Mouse (Mus musculus) midbrain, embryonic 12.5 days (tissue): ENCODE results near the gene Klk10. TPM values are rescaled to one million over a fixed set of nuclear protein-coding genes. Genes with fewer than 3 reads are reported as not detected.

Experiments used
- ATAC-seq: fragments of 200-750 bp; cut with Nextera tagmentation; 2 replicates; pipeline ENCODE4 v1.8.0; 2017; ENCODE audit warnings: low read depth, moderate TSS enrichment, moderate library complexity; ENCODE audit not compliant: low FRiP score
- H3K27ac ChIP-seq: fragments of 300-500 bp; sonication (generic); replicated peaks from 2 replicates; pipeline ENCODE4 v1.5.1; 2016; ENCODE audit warnings: mild to moderate bottlenecking
- H3K27me3 ChIP-seq: fragments of 300-500 bp; sonication (generic); 2 replicates; pipeline ENCODE4 v1.6.1; 2016; ENCODE audit warnings: mild to moderate bottlenecking
- H3K36me3 ChIP-seq: fragments of 300-500 bp; sonication (generic); 2 replicates; pipeline ENCODE4 v1.6.1; 2016
- H3K4me1 ChIP-seq: fragments of 300-500 bp; sonication (generic); 2 replicates; pipeline ENCODE4 v1.6.1; 2016
- H3K4me2 ChIP-seq: fragments of 300-500 bp; sonication (generic); replicated peaks from 2 replicates; pipeline ENCODE4 v1.6.1; 2016; ENCODE audit warnings: mild to moderate bottlenecking, moderate library complexity
- H3K4me3 ChIP-seq: fragments of 300-500 bp; sonication (generic); 2 replicates; pipeline ENCODE4 v1.5.1; 2016; ENCODE audit warnings: mild to moderate bottlenecking
- H3K9ac ChIP-seq: fragments of 300-500 bp; sonication (generic); replicated peaks from 2 replicates; pipeline ENCODE4 v1.6.1; 2016; ENCODE audit warnings: mild to moderate bottlenecking, moderate library complexity
- H3K9me3 ChIP-seq: fragments of 300-500 bp; sonication (generic); 2 replicates; pipeline ENCODE4 v1.6.1; 2016; ENCODE audit warnings: mild to moderate bottlenecking
- WGBS: fragments of 180-500 bp; shearing (Covaris S2); methylation state at CpG from one replicate; pipeline ENCODE4 v1.1.7; 2016; 5-methylcytosine and 5-hydroxymethylcytosine counted together
- polyA plus RNA-seq: library from polyadenylated mRNA; unstranded; fragments of >200 nt; fragmentation: Nextera tagmentation; extraction: Ambion mirVana; gene quantifications from 2 replicates; pipeline ENCODE4 v1.2.1, GENCODE M21; 2016

Gene Klk10
- polyA plus RNA-seq, 1 experiment from 2014 or later = 0.13 TPM

DNA sequence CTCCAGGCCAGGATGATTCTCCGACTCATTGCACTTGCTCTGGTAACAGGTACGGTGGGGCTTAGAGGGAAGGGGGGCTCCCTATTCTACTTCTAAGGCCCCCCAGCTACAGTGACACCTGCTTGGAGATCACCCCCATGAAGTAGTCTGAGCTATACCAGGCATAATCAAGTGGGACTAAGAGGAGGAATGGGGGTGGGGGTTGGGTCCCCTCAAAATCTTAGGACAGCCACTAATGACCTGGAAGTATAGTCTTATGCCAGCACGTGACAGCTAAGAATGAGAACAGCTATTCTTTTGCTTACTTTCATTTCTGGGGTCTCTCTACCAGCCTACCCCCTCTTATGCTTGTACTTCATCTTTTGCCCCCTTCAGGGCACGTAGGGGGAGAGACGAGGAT is 4.3 kb upstream of the Klk10 start:
- H3K27ac ChIP-seq = no peak overlapping the region
- ATAC-seq = no peak
- WGBS = 88% methylated on average over 5 of the region's 5 CpGs
- no peaks in the 10 kb centered on the region for H3K9me3 ChIP-seq
- no peaks in the 10 kb centered on the region for H3K36me3 ChIP-seq
- no peak overlapping the region for H3K4me3 ChIP-seq
- no peak overlapping the region for H3K4me2 ChIP-seq
- H3K4me1 ChIP-seq = peaks cover 8% of the 10 kb centered on the region; the same call in 1 of the 2 replicates
- H3K9ac ChIP-seq = no peak overlapping the region
- H3K27me3 ChIP-seq = no peaks in the 10 kb centered on the region; the same call in 1 of the 2 replicates

GRCm38 (mm10) chr7:43777423-43777822 is 3.4 kb upstream of the Klk10 start:
- peaks cover 10% of the 10 kb centered on the region; the same call in 1 of the 2 replicates for H3K4me1 ChIP-seq
- no peaks in the 10 kb centered on the region for H3K9me3 ChIP-seq
- no peak overlapping the region for H3K4me3 ChIP-seq
- no peak for ATAC-seq
- no peak overlapping the region for H3K27ac ChIP-seq
- H3K27me3 ChIP-seq = peaks cover under 1% of the 10 kb centered on the region; the same call in 1 of the 2 replicates
- no peak overlapping the region for H3K9ac ChIP-seq
- 88% methylated on average over 12 of the region's 12 CpGs for WGBS
- no peak overlapping the region for H3K4me2 ChIP-seq
- no peaks in the 10 kb centered on the region for H3K36me3 ChIP-seq

DNA sequence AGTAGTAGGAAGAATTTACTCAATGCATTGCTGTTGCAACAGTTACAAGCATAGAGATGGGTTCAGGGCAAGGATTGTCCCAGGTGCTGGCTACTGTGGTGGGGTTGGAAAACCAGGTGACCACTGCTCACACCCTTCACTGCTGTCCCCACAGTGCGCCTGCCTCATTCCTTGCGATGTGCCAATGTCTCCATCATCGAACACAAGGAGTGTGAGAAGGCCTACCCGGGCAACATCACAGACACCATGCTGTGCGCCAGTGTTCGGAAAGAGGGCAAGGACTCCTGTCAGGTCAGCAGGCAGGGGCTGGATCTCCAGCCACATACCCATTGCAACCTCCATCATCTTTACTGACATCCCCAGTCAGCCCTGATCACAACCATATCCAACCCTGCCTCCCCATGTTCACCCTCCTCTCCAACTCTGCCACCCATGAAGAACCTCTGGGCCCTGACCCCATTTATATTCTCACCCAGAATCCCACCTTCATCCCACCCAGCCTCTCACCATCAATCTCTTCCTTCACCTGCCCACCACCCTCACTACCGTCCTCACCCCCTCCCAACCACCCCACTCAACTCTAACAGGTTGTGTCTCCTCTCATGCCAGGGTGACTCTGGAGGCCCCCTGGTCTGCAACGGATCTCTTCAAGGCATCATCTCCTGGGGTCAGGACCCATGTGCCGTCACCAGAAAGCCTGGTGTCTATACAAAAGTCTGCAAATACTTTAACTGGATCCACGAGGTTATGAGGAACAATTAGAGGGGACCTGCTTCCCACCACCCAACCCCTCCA is 2.5 kb upstream of the Klk10 start:
- Histone ChIP-seq H3K9ac (no peak overlapping the region), H3K4me3 (no peak overlapping the region), H3K27ac (no peak overlapping the region), H3K9me3 (no peaks in the 10 kb centered on the region), H3K27me3 (peaks cover 10% of the 10 kb centered on the region), H3K36me3 (no peaks in the 10 kb centered on the region), H3K4me2 (no peak overlapping the region), H3K4me1 (peaks cover 15% of the 10 kb centered on the region; the same call in 1 of the 2 replicates)
- ATAC-seq = no peak
- 89% methylated on average over 10 of the region's 10 CpGs for WGBS

DNA sequence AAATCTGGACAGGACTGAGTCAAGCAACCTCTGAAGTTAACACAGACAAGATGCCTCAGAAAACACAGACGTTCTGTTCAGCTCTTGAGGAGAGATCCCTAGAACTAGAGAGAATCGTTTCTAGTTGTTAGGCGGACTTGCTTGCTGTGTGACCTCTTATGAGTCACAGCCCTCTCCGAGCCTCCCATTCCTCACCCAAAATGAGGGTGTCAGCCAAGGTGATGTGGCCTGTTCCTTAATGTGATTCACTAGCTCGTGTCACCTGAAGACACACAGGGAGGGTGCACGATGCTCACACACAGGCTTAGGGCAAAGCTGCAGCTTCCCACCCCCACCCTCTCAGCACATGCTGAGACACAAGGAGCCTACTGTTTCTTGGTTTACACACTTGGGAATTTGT is 594 bp upstream of the Klk10 start:
- Histone ChIP-seq H3K4me2 (no peak overlapping the region), H3K36me3 (no peaks in the 10 kb centered on the region), H3K27ac (no peak overlapping the region), H3K27me3 (peaks cover 20% of the 10 kb centered on the region), H3K9ac (no peak overlapping the region), H3K4me3 (no peak overlapping the region), H3K4me1 (peaks cover 9% of the 10 kb centered on the region; the same call in 1 of the 2 replicates), H3K9me3 (no peaks in the 10 kb centered on the region)
- ATAC-seq = no peak
- WGBS = 73% methylated on average over 6 of the region's 6 CpGs

GRCm38 (mm10) chr7:43781541-43781940 is 706 bp downstream of the Klk10 start:
- no peak for ATAC-seq
- Histone ChIP-seq H3K4me1 (peaks cover 7% of the 10 kb centered on the region; the same call in 1 of the 2 replicates), H3K4me3 (no peak overlapping the region), H3K9me3 (no peaks in the 10 kb centered on the region), H3K9ac (no peak overlapping the region), H3K27me3 (peaks cover 20% of the 10 kb centered on the region), H3K36me3 (no peaks in the 10 kb centered on the region), H3K4me2 (no peak overlapping the region), H3K27ac (no peak overlapping the region)
- WGBS = 89% methylated on average over 11 of the region's 11 CpGs

DNA sequence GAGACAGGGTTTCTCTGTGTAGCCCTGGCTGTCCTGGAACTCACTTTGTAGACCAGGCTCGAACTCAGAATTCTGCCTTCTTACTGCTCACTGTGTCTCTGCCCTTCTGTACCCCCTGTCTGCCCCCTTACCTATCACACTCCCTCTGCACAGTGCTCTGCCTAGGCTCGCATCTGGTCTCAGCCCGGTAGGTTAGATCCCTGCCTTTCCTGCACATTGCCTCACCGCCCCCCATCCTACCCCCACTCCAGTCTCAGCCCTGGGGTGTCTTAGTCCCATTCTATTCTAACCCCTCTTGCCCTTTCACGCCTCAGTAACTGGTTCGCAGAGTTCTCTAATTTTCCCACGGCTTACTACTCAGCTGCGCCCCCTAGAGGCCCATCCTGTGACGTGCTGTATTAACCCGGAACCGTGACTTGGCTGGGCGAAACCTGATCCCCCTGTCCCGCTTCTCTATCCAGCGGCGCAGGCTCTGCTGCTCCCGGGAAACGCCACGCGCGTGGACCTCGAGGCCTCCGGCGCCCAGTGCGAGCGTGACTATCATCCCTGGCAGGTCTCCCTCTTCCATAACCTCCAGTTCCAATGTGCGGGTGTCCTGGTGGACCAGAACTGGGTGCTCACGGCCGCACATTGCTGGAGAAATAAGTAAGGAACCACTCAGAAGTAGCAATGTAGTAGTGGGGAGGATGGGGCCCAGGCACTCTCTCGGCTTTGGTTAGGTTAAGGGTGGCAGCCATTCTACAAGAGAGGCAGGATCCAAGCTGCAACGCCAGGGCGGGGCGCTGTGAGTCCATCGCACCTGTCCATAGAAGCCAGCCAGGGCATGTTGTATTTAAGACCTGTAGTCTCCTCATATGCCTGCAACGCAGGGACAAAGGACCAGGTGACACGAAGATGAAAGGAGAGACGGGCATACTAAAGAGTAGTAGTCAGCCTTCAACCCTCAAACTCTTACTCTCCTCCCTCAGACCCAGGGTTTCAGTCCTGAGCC is 1.7 kb downstream of the Klk10 start:
- H3K27ac ChIP-seq = no peak overlapping the region
- H3K4me1 ChIP-seq = peaks cover 7% of the 10 kb centered on the region; the same call in 1 of the 2 replicates
- ATAC-seq = peak; percentile 80
- WGBS = 8% methylated on average over 36 of the region's 36 CpGs
- H3K4me3 ChIP-seq = peak overlapping the region; percentile 32
- H3K9me3 ChIP-seq = no peaks in the 10 kb centered on the region
- H3K9ac ChIP-seq = peak overlapping the region; percentile 47; the same call in 1 of the 2 replicates
- peaks cover 20% of the 10 kb centered on the region for H3K27me3 ChIP-seq
- peak overlapping the region; percentile 59 for H3K4me2 ChIP-seq
- no peaks in the 10 kb centered on the region for H3K36me3 ChIP-seq

GRCm38 (mm10) chr7:43785286-43785685 is 4.5 kb downstream of the Klk10 start:
- no peak overlapping the region for H3K4me2 ChIP-seq
- peaks cover 7% of the 10 kb centered on the region; the same call in 1 of the 2 replicates for H3K4me1 ChIP-seq
- WGBS = 83% methylated on average over 1 of the region's 1 CpGs
- H3K4me3 ChIP-seq = no peak overlapping the region
- H3K36me3 ChIP-seq = no peaks in the 10 kb centered on the region
- peaks cover 20% of the 10 kb centered on the region for H3K27me3 ChIP-seq
- no peaks in the 10 kb centered on the region for H3K9me3 ChIP-seq
- H3K27ac ChIP-seq = no peak overlapping the region
- H3K9ac ChIP-seq = no peak overlapping the region
- ATAC-seq = no peak

DNA sequence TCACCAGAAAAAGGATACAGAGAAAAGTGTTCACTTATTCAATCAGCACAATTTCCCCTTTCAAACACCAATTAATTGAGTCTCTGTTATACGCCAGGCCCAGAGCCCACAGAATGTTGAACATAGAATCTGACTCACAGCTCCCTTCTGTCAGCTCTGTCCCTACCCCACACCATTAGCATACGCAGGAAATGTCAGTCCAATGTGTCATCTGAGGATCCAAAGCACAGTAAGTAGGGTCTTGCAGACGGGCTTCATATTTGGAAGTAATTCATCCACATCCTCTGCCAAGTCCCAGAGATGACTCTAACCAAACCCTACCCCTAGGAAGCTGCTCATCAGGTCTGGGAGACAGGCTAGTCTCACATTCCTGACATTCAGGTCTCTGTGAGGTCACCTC is 7.3 kb downstream of the Klk10 start:
- H3K4me2 ChIP-seq = no peak overlapping the region
- no peak overlapping the region for H3K9ac ChIP-seq
- no peaks in the 10 kb centered on the region for H3K9me3 ChIP-seq
- H3K4me3 ChIP-seq = no peak overlapping the region
- H3K36me3 ChIP-seq = no peaks in the 10 kb centered on the region
- no peak overlapping the region for H3K27ac ChIP-seq
- 80% methylated on average over 3 of the region's 3 CpGs for WGBS
- ATAC-seq = no peak
- no peaks in the 10 kb centered on the region for H3K4me1 ChIP-seq
- H3K27me3 ChIP-seq = peaks cover 13% of the 10 kb centered on the region

GRCm38 (mm10) chr7:43789295-43789694 is 8.5 kb downstream of the Klk10 start:
- no peak overlapping the region for H3K4me2 ChIP-seq
- H3K27ac ChIP-seq = no peak overlapping the region
- no peak for ATAC-seq
- no peak overlapping the region for H3K4me3 ChIP-seq
- 82% methylated on average over 2 of the region's 2 CpGs for WGBS
- H3K9ac ChIP-seq = no peak overlapping the region
- peaks cover under 1% of the 10 kb centered on the region; the same call in 1 of the 2 replicates for H3K27me3 ChIP-seq
- H3K36me3 ChIP-seq = no peaks in the 10 kb centered on the region
- H3K4me1 ChIP-seq = no peaks in the 10 kb centered on the region
- H3K9me3 ChIP-seq = no peaks in the 10 kb centered on the region

DNA sequence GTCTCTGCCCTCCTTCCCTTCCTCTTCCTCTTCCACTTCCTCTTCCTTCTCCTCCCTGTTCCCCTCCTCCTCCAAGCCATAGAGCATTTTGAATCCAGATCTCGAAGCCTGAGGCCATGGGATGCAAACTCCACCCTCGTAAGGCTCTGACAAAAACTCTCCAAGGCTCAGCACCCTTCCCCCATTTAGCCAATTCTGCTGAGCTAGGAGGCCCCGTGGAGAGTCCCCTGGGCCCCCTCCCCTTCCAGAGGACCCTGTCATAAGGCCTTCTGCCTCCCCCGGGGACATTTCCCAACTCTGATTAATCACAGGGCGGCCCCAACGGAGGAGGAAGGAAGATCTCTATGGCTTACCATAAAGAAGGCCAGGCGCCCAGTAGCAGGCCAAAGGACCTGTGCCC is 10.8 kb downstream of the Klk10 start, which contains the start of gene Klk9:
Klk9 (plus strand) TSS at position 301 of the 400 bp plus-strand sequence.
- peaks cover 21% of the 10 kb centered on the region for H3K27me3 ChIP-seq
- ATAC-seq = no peak
- no peak within 1 kb of the TSS for H3K4me3 ChIP-seq
- 71% methylated on average over 7 of the region's 7 CpGs for WGBS
- no peaks in the 10 kb centered on the region for H3K9me3 ChIP-seq
- no peaks in the 10 kb centered on the region for H3K36me3 ChIP-seq
- H3K4me2 ChIP-seq = no peak within 1 kb of the TSS
- H3K4me1 ChIP-seq = peaks cover 3% of the 10 kb centered on the region; the same call in 1 of the 2 replicates
- H3K9ac ChIP-seq = no peak within 1 kb of the TSS
- H3K27ac ChIP-seq = no peak within 1 kb of the TSS

DNA sequence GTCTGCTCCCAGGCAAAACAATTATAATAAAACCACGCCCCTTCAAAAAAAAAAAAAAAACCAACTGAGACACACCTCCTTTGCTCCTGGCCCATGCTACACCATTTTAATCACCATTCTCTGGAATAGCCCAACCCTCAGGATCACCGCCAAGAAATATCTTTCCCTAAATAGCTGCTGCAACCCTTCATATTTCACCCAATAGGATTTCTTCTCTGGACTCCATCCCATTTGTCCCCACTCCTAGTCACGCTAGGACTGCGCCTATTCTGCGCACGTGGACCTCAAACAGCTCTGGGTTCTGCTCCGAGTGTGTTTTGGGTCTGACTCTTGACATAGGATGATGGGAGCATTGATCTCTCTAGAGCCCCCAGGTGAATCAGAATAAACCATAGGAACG is 15.5 kb downstream of the Klk10 start:
- Histone ChIP-seq H3K27ac (no peak overlapping the region), H3K9ac (no peak overlapping the region), H3K4me2 (peak overlapping the region; percentile 76), H3K4me3 (peak overlapping the region; percentile 48), H3K4me1 (peaks cover 12% of the 10 kb centered on the region), H3K9me3 (no peaks in the 10 kb centered on the region), H3K27me3 (peaks cover 45% of the 10 kb centered on the region), H3K36me3 (no peaks in the 10 kb centered on the region)
- 8% methylated on average over 7 of the region's 8 CpGs for WGBS
- no peak for ATAC-seq
